Mouse (Mus musculus): ENCODE data around the gene Phldb3. TPM values are rescaled to one million over a fixed set of nuclear protein-coding genes. Genes with fewer than 3 reads are reported as not detected.

Phldb3 gene
- polyA plus RNA-seq, 1 experiment: 7.5 TPM

DNA sequence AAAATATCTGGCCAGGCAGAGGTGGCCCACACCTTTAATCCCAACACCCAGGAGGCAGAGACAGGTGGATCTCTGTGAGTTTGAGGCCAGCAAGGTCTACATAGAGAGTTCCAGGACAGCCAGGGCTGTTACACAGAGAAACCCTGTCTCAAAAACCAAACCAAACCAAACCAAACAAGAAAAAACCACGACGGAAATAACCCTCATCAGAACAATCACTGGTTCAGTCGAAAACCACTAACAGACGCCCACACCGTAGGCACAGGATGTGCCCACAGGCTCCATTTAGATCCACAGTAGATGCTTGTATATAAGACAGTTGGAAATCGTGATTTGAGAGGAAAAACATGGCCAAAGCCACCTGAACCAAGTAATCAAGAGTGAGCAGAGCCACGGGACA, 34.4 kb downstream of the Phldb3 start:
- TF ChIP-seq POLR2A (IDR thresholded peaks at IDR 0.05; ENCODE audit: low read depth, low read length) (no peak), CTCF (IDR thresholded peaks at IDR 0.05; ENCODE audit: extremely low read depth, insufficient read length, insufficient replicate concordance, low read depth, low read length) (no peak)
- H3K27me3 ChIP-seq (ENCODE audit: control insufficient read depth, insufficient read depth, low read length): 0 out of 2 replicates have a peak, but pooled peaks cover under 1% of the 10 kb centered on the region
- no peak overlapping the region for H3K4me3 ChIP-seq (ENCODE audit: low read depth, low read length)
- H3K27ac ChIP-seq (ENCODE audit: insufficient read depth, low read depth, low read length): no peak overlapping the region
- no peaks in the 10 kb centered on the region for H3K4me1 ChIP-seq (ENCODE audit: control insufficient read depth, insufficient read depth, insufficient read length, low read length)
- WGBS: 68% methylated on average over 7 of the region's 7 CpGs
- no peaks in the 10 kb centered on the region for H3K36me3 ChIP-seq (ENCODE audit: control insufficient read depth, insufficient read depth, low read length)

DNA sequence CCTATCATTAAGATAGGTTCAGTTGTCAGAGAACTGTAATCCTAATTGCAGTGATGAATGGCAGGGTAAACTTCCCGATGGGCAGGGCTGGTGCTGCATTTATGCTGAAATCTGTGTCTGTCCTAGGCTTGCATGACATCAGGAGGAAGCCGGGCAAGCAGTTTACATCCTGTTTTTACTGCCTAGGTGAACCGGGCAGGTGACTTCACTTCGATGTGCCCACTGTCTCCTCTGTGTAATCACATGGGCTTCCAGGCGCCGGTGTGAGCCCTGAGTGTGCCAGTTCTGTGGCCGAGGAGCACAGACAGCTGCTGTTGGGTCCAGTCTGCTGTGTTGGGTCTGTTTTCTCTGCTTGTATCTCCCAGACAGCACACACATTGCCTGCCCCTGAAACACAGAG, 35.9 kb downstream of the Phldb3 start:
- 33% methylated on average over 7 of the region's 7 CpGs for WGBS
- Histone ChIP-seq H3K36me3 (ENCODE audit: control insufficient read depth, insufficient read depth, low read length) (no peaks in the 10 kb centered on the region), H3K27me3 (ENCODE audit: control insufficient read depth, insufficient read depth, low read length) (no peaks in the 10 kb centered on the region), H3K4me1 (ENCODE audit: control insufficient read depth, insufficient read depth, insufficient read length, low read length) (no peaks in the 10 kb centered on the region), H3K27ac (ENCODE audit: insufficient read depth, low read depth, low read length) (no peak overlapping the region), H3K4me3 (ENCODE audit: low read depth, low read length) (no peak overlapping the region)
- TF ChIP-seq POLR2A (IDR thresholded peaks at IDR 0.05; ENCODE audit: low read depth, low read length): no peak
- TF ChIP-seq CTCF (IDR thresholded peaks at IDR 0.05; ENCODE audit: extremely low read depth, insufficient read length, insufficient replicate concordance, low read depth, low read length): no peak

DNA sequence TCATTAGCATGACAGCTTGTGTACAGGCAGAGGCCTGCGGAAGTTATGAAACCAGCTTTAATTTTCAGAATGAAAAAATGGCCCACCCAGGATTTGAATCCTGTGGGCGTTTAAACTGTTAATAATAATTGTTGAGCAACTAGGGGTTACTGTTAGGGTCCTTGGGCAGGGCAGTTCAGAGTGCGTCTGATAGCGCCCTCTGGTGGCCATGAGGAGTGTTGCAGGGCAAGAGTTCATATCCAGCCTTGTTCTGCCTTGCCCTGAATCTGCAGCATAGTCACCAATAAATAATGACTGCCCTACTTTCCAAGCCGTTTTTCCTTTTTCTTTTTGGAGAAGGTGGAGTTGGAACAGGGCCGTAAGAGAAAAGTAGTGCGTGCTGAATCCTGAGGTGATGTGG, 43.1 kb downstream of the Phldb3 start:
- no peaks in the 10 kb centered on the region for H3K36me3 ChIP-seq (ENCODE audit: control insufficient read depth, insufficient read depth, low read length)
- TF ChIP-seq POLR2A (IDR thresholded peaks at IDR 0.05; ENCODE audit: low read depth, low read length) (no peak), CTCF (IDR thresholded peaks at IDR 0.05; ENCODE audit: extremely low read depth, insufficient read length, insufficient replicate concordance, low read depth, low read length) (peak; percentile 98; the same call in 1 of the 2 replicates)
- H3K4me1 ChIP-seq (ENCODE audit: control insufficient read depth, insufficient read depth, insufficient read length, low read length): no peaks in the 10 kb centered on the region
- no peak overlapping the region for H3K27ac ChIP-seq (ENCODE audit: insufficient read depth, low read depth, low read length)
- 10% methylated on average over 7 of the region's 7 CpGs for WGBS
- no peak overlapping the region for H3K4me3 ChIP-seq (ENCODE audit: low read depth, low read length)
- no peaks in the 10 kb centered on the region for H3K27me3 ChIP-seq (ENCODE audit: control insufficient read depth, insufficient read depth, low read length)

DNA sequence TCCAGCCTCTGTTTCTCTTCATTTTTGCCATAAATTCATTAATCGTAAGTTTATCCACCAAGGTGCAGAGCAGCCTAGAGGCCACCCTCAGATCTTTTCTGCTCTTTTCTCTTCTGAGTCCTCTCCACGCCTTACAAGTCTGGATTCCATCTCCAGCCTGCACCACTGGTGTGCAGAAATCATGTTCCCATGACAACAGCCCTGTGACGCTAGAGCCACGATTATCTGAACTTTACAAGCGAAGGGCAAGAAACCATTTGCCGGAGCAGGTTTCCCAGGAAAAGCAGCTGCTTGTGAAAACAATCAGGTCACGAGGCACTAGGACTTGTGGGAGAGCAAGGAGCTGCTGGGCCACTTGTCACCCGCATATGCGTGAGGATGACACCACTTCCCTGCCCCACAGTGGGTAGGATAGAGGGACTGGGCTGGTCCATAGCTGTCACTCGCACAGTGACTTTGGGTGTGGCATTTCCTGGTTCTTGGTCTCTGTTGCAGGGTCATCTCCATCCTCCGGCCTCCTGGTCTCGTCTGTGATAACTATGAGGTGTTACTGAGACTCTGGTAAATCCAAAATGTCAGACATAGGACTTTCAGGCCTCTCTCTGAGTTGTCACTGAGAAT, 49.3 kb downstream of the Phldb3 start:
- H3K27me3 ChIP-seq (ENCODE audit: control insufficient read depth, insufficient read depth, low read length): no peaks in the 10 kb centered on the region
- 33% methylated on average over 12 of the region's 12 CpGs for WGBS
- H3K36me3 ChIP-seq (ENCODE audit: control insufficient read depth, insufficient read depth, low read length): no peaks in the 10 kb centered on the region
- no peaks in the 10 kb centered on the region for H3K4me1 ChIP-seq (ENCODE audit: control insufficient read depth, insufficient read depth, insufficient read length, low read length)
- no peak for TF ChIP-seq POLR2A (IDR thresholded peaks at IDR 0.05; ENCODE audit: low read depth, low read length)
- TF ChIP-seq CTCF (IDR thresholded peaks at IDR 0.05; ENCODE audit: extremely low read depth, insufficient read length, insufficient replicate concordance, low read depth, low read length): no peak
- H3K27ac ChIP-seq (ENCODE audit: insufficient read depth, low read depth, low read length): no peak overlapping the region
- H3K4me3 ChIP-seq (ENCODE audit: low read depth, low read length): no peak overlapping the region

DNA sequence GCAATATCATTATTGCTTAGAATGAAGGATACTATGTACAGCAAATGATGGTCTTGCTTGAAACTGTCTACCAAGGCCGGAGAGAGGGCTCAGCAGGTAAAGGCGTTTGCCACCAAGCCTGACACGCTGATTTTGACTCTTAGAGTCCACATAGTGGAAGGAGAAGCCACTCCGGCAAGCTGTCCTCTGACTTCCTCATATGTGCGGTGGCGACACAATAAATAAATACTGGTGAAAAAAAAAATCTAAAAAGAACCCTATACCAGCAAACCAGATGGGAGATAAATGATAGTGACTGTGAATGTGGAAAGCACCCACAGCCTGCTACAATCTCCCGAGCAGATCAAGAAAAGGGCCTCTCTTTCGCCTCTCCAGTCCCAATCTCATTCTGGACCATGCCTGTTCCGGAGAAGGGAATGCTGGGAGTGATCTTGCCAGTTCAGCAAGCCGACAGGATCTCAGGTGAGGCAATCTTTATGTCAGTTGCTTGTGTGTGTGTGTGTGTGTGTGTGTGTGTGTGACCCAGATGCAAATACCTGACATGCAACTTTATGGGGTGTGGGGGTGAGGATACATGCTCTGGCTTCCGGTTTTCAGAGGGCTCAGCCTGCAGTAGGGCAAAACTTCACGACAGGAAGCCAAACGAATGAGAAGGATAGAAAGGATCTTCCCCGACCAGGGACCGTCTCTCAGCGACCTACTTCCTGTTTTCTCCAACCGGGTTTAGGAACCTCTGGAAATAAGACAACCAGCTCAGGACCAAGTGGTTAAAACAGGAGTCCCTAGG, 50.7 kb downstream of the Phldb3 start:
- WGBS: 54% methylated on average over 17 of the region's 17 CpGs
- H3K27ac ChIP-seq (ENCODE audit: insufficient read depth, low read depth, low read length): no peak overlapping the region
- H3K36me3 ChIP-seq (ENCODE audit: control insufficient read depth, insufficient read depth, low read length): no peaks in the 10 kb centered on the region
- H3K4me3 ChIP-seq (ENCODE audit: low read depth, low read length): peak overlapping the region; percentile 7; the same call in 1 of the 2 replicates
- no peaks in the 10 kb centered on the region for H3K27me3 ChIP-seq (ENCODE audit: control insufficient read depth, insufficient read depth, low read length)
- no peaks in the 10 kb centered on the region for H3K4me1 ChIP-seq (ENCODE audit: control insufficient read depth, insufficient read depth, insufficient read length, low read length)
- no peak for TF ChIP-seq POLR2A (IDR thresholded peaks at IDR 0.05; ENCODE audit: low read depth, low read length)
- TF ChIP-seq CTCF (IDR thresholded peaks at IDR 0.05; ENCODE audit: extremely low read depth, insufficient read length, insufficient replicate concordance, low read depth, low read length): no peak

DNA sequence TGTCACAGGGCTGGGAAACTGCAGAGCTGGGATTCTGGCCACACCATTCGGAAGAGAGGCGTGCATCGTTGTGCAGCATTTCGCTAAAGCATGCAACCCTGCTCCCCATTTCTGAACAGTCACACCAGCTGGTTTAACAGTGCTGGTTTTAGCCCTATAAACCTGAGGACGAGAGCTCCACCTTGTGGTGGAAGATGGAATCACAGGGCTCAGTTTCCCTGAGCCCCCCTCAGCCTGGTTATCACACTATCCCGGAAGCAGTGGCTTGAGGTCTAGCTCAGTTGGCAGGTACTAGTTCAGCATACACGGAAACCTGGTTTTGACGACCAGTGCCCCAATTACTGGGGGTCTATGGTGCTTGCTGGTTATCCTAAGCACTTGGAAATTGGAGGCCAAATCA, 52.0 kb downstream of the Phldb3 start:
- TF ChIP-seq CTCF (IDR thresholded peaks at IDR 0.05; ENCODE audit: extremely low read depth, insufficient read length, insufficient replicate concordance, low read depth, low read length): peak; percentile 98; the same call in 1 of the 2 replicates
- TF ChIP-seq POLR2A (IDR thresholded peaks at IDR 0.05; ENCODE audit: low read depth, low read length): no peak
- Histone ChIP-seq H3K27ac (ENCODE audit: insufficient read depth, low read depth, low read length) (no peak overlapping the region), H3K4me3 (ENCODE audit: low read depth, low read length) (no peak overlapping the region), H3K4me1 (ENCODE audit: control insufficient read depth, insufficient read depth, insufficient read length, low read length) (no peaks in the 10 kb centered on the region), H3K36me3 (ENCODE audit: control insufficient read depth, insufficient read depth, low read length) (no peaks in the 10 kb centered on the region), H3K27me3 (ENCODE audit: control insufficient read depth, insufficient read depth, low read length) (no peaks in the 10 kb centered on the region)
- 7% methylated on average over 8 of the region's 8 CpGs for WGBS

DNA sequence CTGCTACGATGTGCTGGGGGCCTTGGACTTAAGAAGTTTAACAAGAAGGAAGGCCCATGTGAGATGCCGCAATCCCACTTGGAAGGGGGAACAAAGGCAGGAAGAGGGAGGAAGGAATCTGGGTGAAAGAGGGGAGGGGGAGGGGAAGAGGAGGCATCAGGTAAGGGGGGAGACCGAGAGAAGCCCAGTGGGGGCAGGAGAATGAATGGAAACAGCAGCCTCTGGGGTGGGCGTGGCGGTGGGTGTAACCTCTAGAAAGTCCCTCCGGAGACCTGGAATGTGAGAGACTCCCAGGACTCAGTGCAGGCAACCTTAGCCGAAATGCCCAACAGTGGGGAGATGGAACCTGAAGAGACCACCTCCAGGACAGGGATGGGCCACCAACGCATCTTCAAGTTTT, 53.7 kb downstream of the Phldb3 start:
- Histone ChIP-seq H3K27me3 (ENCODE audit: control insufficient read depth, insufficient read depth, low read length) (no peaks in the 10 kb centered on the region), H3K4me1 (ENCODE audit: control insufficient read depth, insufficient read depth, insufficient read length, low read length) (no peaks in the 10 kb centered on the region), H3K27ac (ENCODE audit: insufficient read depth, low read depth, low read length) (no peak overlapping the region), H3K4me3 (ENCODE audit: low read depth, low read length) (no peak overlapping the region), H3K36me3 (ENCODE audit: control insufficient read depth, insufficient read depth, low read length) (no peaks in the 10 kb centered on the region)
- 34% methylated on average over 8 of the region's 8 CpGs for WGBS
- no peak for TF ChIP-seq CTCF (IDR thresholded peaks at IDR 0.05; ENCODE audit: extremely low read depth, insufficient read length, insufficient replicate concordance, low read depth, low read length)
- TF ChIP-seq POLR2A (IDR thresholded peaks at IDR 0.05; ENCODE audit: low read depth, low read length): no peak
